Mouse (Mus musculus) liver, postnatal 0 days (tissue): ENCODE measurements around the gene Tyr. TPM values are rescaled to one million over a fixed set of nuclear protein-coding genes. Genes with fewer than 3 reads are reported as not detected.
"Not testable (repeated sequence)": the region's sequence is repeated elsewhere in the genome, so short reads cannot be mapped to it uniquely, and the experiment has no call there.

Source experiments
- ATAC-seq: fragments of 200-750 bp; cut with Nextera tagmentation; 2 replicates; pipeline ENCODE4 v1.8.0; 2017; ENCODE audit warnings: mild to moderate bottlenecking, moderate library complexity
- DNase-seq: peaks from one replicate; pipeline ENCODE4 v3.0.0-alpha.2; 2016
- H3K27ac ChIP-seq: fragments of 300-500 bp; sonication (generic); 2 replicates; pipeline ENCODE4 v1.5.1; 2014; ENCODE audit warnings: antibody characterized with exemption, moderate library complexity, mild to moderate bottlenecking, low read depth
- H3K27me3 ChIP-seq: fragments of 300-500 bp; sonication (generic); 2 replicates; pipeline ENCODE4 v1.6.1; 2014; ENCODE audit warnings: low read length, control low read depth, mixed read lengths; ENCODE audit not compliant: insufficient read depth
- H3K36me3 ChIP-seq: fragments of 300-500 bp; sonication (generic); replicated peaks from 2 replicates; pipeline ENCODE4 v1.6.1; 2014; ENCODE audit warnings: mild to moderate bottlenecking, control low read depth, low read length, moderate library complexity, mixed read lengths; ENCODE audit not compliant: insufficient read depth
- H3K4me1 ChIP-seq: fragments of 300-500 bp; sonication (generic); 2 replicates; pipeline ENCODE4 v1.6.1; 2014; ENCODE audit warnings: antibody characterized with exemption, mild to moderate bottlenecking, control low read depth; ENCODE audit not compliant: insufficient read depth
- H3K4me2 ChIP-seq: fragments of 300-500 bp; sonication (generic); 2 replicates; pipeline ENCODE4 v1.6.1; 2014; ENCODE audit warnings: low read depth, mild to moderate bottlenecking, low read length, moderate library complexity, mixed read lengths
- H3K4me3 ChIP-seq: fragments of 300-500 bp; sonication (generic); 2 replicates; pipeline ENCODE4 v1.5.1; 2014; ENCODE audit warnings: low read depth, low read length
- H3K9ac ChIP-seq: fragments of 300-500 bp; sonication (generic); replicated peaks from 2 replicates; pipeline ENCODE4 v1.6.1; 2014; ENCODE audit warnings: mild to moderate bottlenecking, moderate library complexity
- H3K9me3 ChIP-seq: fragments of 300-500 bp; sonication (generic); 2 replicates; pipeline ENCODE4 v1.6.1; 2016; ENCODE audit warnings: mild to moderate bottlenecking, control low read depth, low read length, mixed read lengths
- CTCF ChIP-seq: sonication (generic); IDR thresholded peaks from 2 replicates; pipeline ENCODE4 v1.5.1; 2016; ENCODE audit warnings: antibody characterized with exemption, low read depth
- EP300 ChIP-seq: IDR thresholded peaks from 2 replicates; pipeline ENCODE4 v1.6.1; 2016; ENCODE audit warnings: antibody characterized with exemption, low read depth, mild to moderate bottlenecking
- WGBS: fragments of 180-500 bp; shearing (Covaris S2); extraction: QIAGEN DNeasy Blood & Tissue Kit; methylation state at CpG from one replicate; pipeline ENCODE4 v1.1.7; 2014; ENCODE audit not compliant: insufficient replicate concordance; 5-methylcytosine and 5-hydroxymethylcytosine counted together
- polyA plus RNA-seq: library from polyadenylated mRNA; unstranded; fragments of >200 nt; fragmentation: Nextera tagmentation; extraction: Ambion mirVana; gene quantifications from 2 replicates; pipeline ENCODE4 v1.2.1, GENCODE M21; 2015

Tyr gene
- not detected in 2 replicates for polyA plus RNA-seq

DNA sequence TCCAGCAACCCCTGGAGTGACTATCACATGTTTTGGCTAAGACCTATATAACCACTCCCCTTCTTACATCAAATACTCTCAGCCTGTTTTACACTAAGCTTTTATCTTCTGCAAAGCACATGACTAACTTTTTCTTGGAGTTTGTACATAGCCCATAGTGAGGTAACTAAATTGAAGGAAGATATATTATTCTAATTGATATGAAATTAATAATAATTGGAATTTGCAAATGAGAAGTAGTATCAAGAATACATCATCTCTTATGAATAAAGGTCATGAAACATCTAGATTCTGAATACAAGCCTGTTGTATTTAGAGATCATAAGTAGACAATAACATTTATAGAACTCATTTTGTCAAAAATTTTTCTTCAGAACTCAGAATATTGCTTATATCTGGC lies at the start of gene Tyr:
Gene Tyr, minus strand, starts transcription at position 101 of the 400 bp plus-strand sequence.
- H3K9ac ChIP-seq: no peak within 1 kb of the TSS
- no peaks in the 10 kb centered on the region for H3K36me3 ChIP-seq

DNA sequence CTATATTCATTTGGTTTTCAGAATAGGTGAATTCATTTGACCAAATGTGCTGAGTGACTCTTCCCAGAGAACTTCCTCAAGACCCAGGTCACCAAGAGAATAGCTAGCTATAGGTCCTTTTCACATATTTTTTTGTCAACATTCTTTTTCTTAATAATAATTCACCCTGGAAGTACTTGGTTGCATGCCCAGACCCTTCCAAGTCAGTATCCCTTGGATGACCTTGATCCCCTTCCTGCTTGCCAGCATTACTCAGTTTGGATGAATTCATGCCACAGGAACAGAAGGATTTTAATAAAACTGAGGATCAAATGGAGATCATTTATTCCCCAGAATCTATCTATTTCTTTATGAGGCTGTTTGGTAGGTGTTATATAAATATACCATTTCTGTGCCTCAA lies 45.7 kb upstream of the Tyr start:
- no peak overlapping the region for H3K9ac ChIP-seq
- no peaks in the 10 kb centered on the region for H3K4me1 ChIP-seq
- H3K9me3 ChIP-seq: no peaks in the 10 kb centered on the region
- ATAC-seq (no peak), DNase-seq (no peak)
- no peak overlapping the region for H3K4me2 ChIP-seq
- no peak overlapping the region for H3K4me3 ChIP-seq
- H3K27ac ChIP-seq: no peak overlapping the region
- no peaks in the 10 kb centered on the region for H3K27me3 ChIP-seq
- no peak for TF ChIP-seq CTCF
- H3K36me3 ChIP-seq: no peaks in the 10 kb centered on the region

More for the DNA sequence above, at the start of gene Tyr:
- no peaks in the 10 kb centered on the region for H3K4me1 ChIP-seq
- ATAC-seq: no peak
- no peaks in the 10 kb centered on the region for H3K27me3 ChIP-seq
- H3K9me3 ChIP-seq: no peaks in the 10 kb centered on the region
- no peak within 1 kb of the TSS for H3K27ac ChIP-seq
- no peak within 1 kb of the TSS for H3K4me2 ChIP-seq
- H3K4me3 ChIP-seq: no peak within 1 kb of the TSS
- DNase-seq: no peak
- TF ChIP-seq CTCF: no peak
- no peak for TF ChIP-seq EP300

DNA sequence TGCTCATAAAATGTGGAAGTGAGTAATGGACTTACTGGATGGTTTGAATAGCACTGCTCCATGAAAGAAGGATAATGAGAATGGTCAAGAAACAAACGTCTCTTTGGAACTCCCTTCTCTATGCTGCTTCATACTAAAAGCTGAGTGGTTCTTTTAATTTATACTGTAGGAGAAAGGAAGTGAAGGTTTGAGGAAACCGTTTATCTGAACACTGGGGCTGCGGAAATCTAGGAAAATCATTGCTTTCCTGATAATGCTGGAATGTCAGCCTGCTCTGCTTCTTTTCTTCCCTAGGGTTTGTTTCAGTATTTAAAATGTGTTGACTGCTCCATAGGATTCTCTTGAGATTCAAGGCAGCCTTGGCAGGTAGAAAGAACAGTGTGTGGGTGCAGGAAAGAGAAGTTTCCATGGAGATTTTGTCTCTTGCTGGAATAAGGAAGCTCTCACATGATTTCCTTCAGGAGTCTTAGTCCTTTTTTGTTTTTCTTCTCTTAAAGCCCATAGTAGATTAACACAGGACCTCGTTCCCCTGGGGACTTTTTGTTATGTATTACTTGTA lies 891 bp upstream of the Tyr start:
- H3K4me1 ChIP-seq: no peaks in the 10 kb centered on the region
- H3K9me3 ChIP-seq: no peaks in the 10 kb centered on the region
- no peak for ATAC-seq
- no peak overlapping the region for H3K27ac ChIP-seq
- WGBS: 19% methylated on average over 4 of the region's 4 CpGs
- H3K9ac ChIP-seq: no peak overlapping the region
- TF ChIP-seq CTCF (no peak), EP300 (no peak)
- H3K27me3 ChIP-seq: no peaks in the 10 kb centered on the region
- H3K4me3 ChIP-seq: no peak overlapping the region
- H3K4me2 ChIP-seq: no peak overlapping the region
- DNase-seq: no peak
- H3K36me3 ChIP-seq: no peaks in the 10 kb centered on the region

DNA sequence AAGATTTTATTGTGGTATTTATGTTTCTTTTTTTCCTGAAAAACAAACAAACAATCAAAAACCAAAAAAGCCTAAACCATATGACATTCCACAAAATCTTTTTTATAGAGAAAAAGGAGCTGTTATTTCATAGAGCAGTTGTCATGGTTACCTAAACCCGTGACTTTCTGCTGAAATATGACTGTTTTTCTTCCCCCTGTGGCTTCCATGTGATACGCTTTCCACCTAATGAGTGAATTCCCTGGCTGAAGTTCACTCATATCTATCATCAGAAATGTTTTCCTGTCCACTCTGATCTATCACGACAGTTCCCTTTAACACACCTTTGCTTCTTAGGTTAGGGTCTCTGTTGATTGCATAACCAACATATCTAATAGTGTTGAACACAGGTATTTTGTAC lies 5.3 kb downstream of the Tyr start:
- 61% methylated on average over 3 of the region's 3 CpGs for whole genome bisulfite sequencing
- no peak for DNase-seq
- no peak for ATAC-seq

DNA sequence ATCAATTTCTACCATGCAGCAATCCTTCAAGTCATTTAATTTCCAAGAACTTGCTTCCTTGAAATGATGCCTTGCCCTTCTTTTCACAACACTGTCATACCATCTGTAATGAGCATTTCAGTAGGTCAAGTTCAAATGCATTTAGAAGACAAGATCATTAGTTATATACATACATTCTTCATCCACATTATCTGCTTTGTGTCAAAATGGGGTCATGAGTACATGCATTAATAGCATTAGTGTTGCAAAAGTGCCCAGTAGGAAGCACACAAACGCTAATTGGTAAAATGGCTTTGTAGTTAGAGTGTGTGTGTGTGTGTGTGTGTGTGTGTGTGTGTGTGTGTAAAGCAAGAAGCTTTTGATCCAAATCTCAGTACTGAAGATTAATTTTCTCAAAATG lies 80.0 kb downstream of the Tyr start:
- ATAC-seq (no peak), DNase-seq (no peak)
- Histone ChIP-seq H3K36me3 (no peaks in the 10 kb centered on the region), H3K9me3 (no peaks in the 10 kb centered on the region), H3K4me2 (no peak overlapping the region), H3K9ac (no peak overlapping the region), H3K27ac (no peak overlapping the region), H3K4me1 (no peaks in the 10 kb centered on the region), H3K4me3 (no peak overlapping the region), H3K27me3 (no peaks in the 10 kb centered on the region)
- no peak for TF ChIP-seq CTCF
- TF ChIP-seq EP300: no peak
- WGBS: 69% methylated on average over 1 of the region's 1 CpGs

More for the DNA sequence above, 5.3 kb downstream of the Tyr start:
- Histone ChIP-seq H3K4me2 (no peak overlapping the region), H3K36me3 (no peaks in the 10 kb centered on the region), H3K9me3 (no peaks in the 10 kb centered on the region), H3K27ac (no peak overlapping the region), H3K27me3 (no peaks in the 10 kb centered on the region), H3K9ac (no peak overlapping the region), H3K4me3 (no peak overlapping the region), H3K4me1 (no peaks in the 10 kb centered on the region)
- no peak for TF ChIP-seq EP300
- TF ChIP-seq CTCF: no peak

DNA sequence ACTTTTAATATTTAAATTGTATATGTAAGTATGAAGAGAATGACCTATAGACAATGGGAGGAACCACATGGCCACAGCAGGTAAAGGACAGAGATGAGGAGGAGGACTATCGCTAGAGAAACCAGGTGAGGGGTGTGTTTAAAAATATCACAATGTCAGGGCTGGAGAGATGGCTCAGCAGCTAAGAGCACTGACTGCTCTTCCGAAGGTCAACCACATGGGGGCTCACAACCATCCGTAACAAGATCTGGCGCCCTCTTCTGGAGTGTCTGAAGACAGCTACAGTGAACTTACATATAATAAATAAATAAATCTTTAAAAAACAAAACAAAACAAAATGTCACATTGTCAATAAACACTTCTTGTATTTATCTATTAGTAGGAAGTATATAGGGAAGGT lies 81.9 kb downstream of the Tyr start:
- 7% methylated on average over 4 of the region's 4 CpGs for WGBS
- ATAC-seq, H3K27me3 ChIP-seq, H3K9me3 ChIP-seq, H3K9ac ChIP-seq, H3K4me2 ChIP-seq, H3K4me3 ChIP-seq, H3K36me3 ChIP-seq, DNase-seq, H3K4me1 ChIP-seq, H3K27ac ChIP-seq: not testable (repeated sequence)
- TF ChIP-seq CTCF: peak; percentile 51

DNA sequence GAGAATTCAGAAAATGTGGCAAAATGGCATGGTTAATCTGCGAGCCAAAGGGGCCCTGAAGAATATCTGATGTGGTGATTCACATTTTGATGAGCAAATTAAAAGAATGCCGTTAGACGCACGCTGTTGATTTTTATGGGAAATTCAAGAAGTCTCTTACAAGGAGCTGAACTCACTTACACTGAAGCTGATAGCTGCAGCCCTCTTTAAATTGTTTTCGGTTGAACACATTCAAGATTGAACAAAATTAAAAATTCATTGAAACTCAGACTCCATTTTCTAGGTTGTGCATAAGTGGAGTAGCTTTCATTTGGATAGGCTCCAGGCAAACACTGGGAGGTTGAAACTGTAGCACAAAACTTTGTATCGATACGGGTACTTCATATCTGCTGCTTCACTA lies 96.3 kb downstream of the Tyr start:
- Histone ChIP-seq H3K9me3 (no peaks in the 10 kb centered on the region), H3K27ac (no peak overlapping the region), H3K4me3 (no peak overlapping the region), H3K27me3 (no peaks in the 10 kb centered on the region), H3K4me2 (no peak overlapping the region), H3K9ac (no peak overlapping the region), H3K36me3 (no peaks in the 10 kb centered on the region), H3K4me1 (no peaks in the 10 kb centered on the region)
- 84% methylated on average over 7 of the region's 7 CpGs for WGBS
- TF ChIP-seq EP300: no peak
- no peak for TF ChIP-seq CTCF
- DNase-seq (no peak), ATAC-seq (no peak)
